Mouse (Mus musculus) liver, embryonic 14.5 days (tissue): Measurements from ENCODE around the gene Atp6v0a1. TPM values are rescaled to one million over a fixed set of nuclear protein-coding genes. Genes with fewer than 3 reads are reported as not detected.

Experiments
- ATAC-seq: fragments of 200-750 bp; cut with Nextera tagmentation; 2 replicates; pipeline ENCODE4 v1.8.0; 2017; ENCODE audit warnings: moderate number of reproducible peaks, mild to moderate bottlenecking, moderate library complexity; ENCODE audit not compliant: insufficient read depth
- DNase-seq, 3 experiments: peaks; one replicate each; pipeline ENCODE4 v3.0.0-alpha.2; 2012 to 2013; ENCODE audit warnings: low read depth in 3 of 3, low spot score in 3 of 3
- H3K27ac ChIP-seq: fragments of 300-500 bp; sonication (generic); 2 replicates; pipeline ENCODE4 v1.5.1; 2014; ENCODE audit warnings: moderate library complexity, mild to moderate bottlenecking, control low read depth, inconsistent platforms
- H3K27me3 ChIP-seq: fragments of 300-500 bp; sonication (generic); 2 replicates; pipeline ENCODE4 v1.6.1; 2014; ENCODE audit warnings: mild to moderate bottlenecking, low read length, moderate library complexity; ENCODE audit not compliant: control insufficient read depth, insufficient read depth
- H3K36me3 ChIP-seq: fragments of 300-500 bp; sonication (generic); replicated peaks from 2 replicates; pipeline ENCODE4 v1.6.1; 2014; ENCODE audit warnings: low read depth; ENCODE audit not compliant: control insufficient read depth, insufficient read depth
- H3K4me1 ChIP-seq, 2 experiments: fragments of 200-500 bp in 1 of 2; fragments of 300-500 bp in 1 of 2; sonication (generic) in 1 of 2; replicated peaks; 2 replicates each; pipeline ENCODE4 v1.6.1; 2012 to 2014; ENCODE audit warnings: antibody characterized with exemption in 1 of 2, inconsistent platforms in 1 of 2, low read length in 1 of 2; ENCODE audit not compliant: control insufficient read depth in 2 of 2, insufficient read depth in 2 of 2
- H3K4me2 ChIP-seq: fragments of 300-500 bp; sonication (generic); 2 replicates; pipeline ENCODE4 v1.6.1; 2014; ENCODE audit warnings: low read depth, mild to moderate bottlenecking, control low read depth, moderate library complexity
- H3K4me3 ChIP-seq, 2 experiments: fragments of 200-500 bp in 1 of 2; fragments of 300-500 bp in 1 of 2; sonication (generic) in 1 of 2; 2 replicates each; pipeline ENCODE4 v1.5.1; 2012 to 2014; ENCODE audit warnings: low read depth in 2 of 2, low read length in 2 of 2, mild to moderate bottlenecking in 2 of 2, control low read depth in 1 of 2, inconsistent platforms in 1 of 2, moderate library complexity in 1 of 2; ENCODE audit not compliant: insufficient read depth in 1 of 2
- H3K9ac ChIP-seq: fragments of 300-500 bp; sonication (generic); replicated peaks from 2 replicates; pipeline ENCODE4 v1.6.1; 2014; ENCODE audit warnings: mild to moderate bottlenecking, control low read depth, moderate library complexity
- H3K9me3 ChIP-seq: fragments of 300-500 bp; sonication (generic); 2 replicates; pipeline ENCODE4 v1.6.1; 2016; ENCODE audit warnings: low read length, mixed read lengths; ENCODE audit not compliant: control insufficient read depth
- CTCF ChIP-seq: IDR thresholded peaks from 2 replicates; pipeline ENCODE4 v1.5.1; 2016; ENCODE audit warnings: antibody characterized with exemption, low read depth, control low read depth
- EP300 ChIP-seq: IDR thresholded peaks from 2 replicates; pipeline ENCODE4 v1.6.1; 2016; ENCODE audit warnings: antibody characterized with exemption, low read depth
- WGBS: fragments of 180-500 bp; shearing (Covaris S2); extraction: QIAGEN DNeasy Blood & Tissue Kit; methylation state at CpG from one replicate; pipeline ENCODE4 v1.1.7; 2014; ENCODE audit not compliant: insufficient replicate concordance; 5-methylcytosine and 5-hydroxymethylcytosine counted together
- polyA plus RNA-seq, 2 experiments: library from polyadenylated mRNA; depleted of rRNA in 1 of 2; stranded (reverse) in 1 of 2; unstranded in 1 of 2; fragments of >200 nt; fragmentation: Nextera tagmentation in 1 of 2; extraction: Ambion mirVana in 1 of 2; gene quantifications; 2 replicates each; pipeline versions ENCODE4 v1.2.1 to v1.2.3; 2012 to 2014

Atp6v0a1 gene
- polyA plus RNA-seq, 2 experiments = 29.5 to 37.8 TPM

GRCm38 (mm10) chr11:101037795-101038194 is 28.5 kb downstream of the Atp6v0a1 start:
- no peak for ATAC-seq
- H3K36me3 ChIP-seq = peaks cover 92% of the 10 kb centered on the region
- 89% methylated on average over 10 of the region's 10 CpGs for WGBS
- no peaks in the 10 kb centered on the region for H3K27me3 ChIP-seq
- no peak for DNase-seq
- H3K4me1 ChIP-seq = no peaks in the 10 kb centered on the region
- H3K9me3 ChIP-seq = no peaks in the 10 kb centered on the region
- no peak overlapping the region for H3K9ac ChIP-seq
- no peak overlapping the region for H3K4me3 ChIP-seq
- no peak overlapping the region for H3K4me2 ChIP-seq
- H3K27ac ChIP-seq = no peak overlapping the region
- no peak for TF ChIP-seq EP300
- no peak for TF ChIP-seq CTCF

GRCm38 (mm10) chr11:101045826-101046225 is 36.6 kb downstream of the Atp6v0a1 start:
- Histone ChIP-seq H3K36me3 (peaks cover 97% of the 10 kb centered on the region), H3K4me1 (peaks cover 0 to 6% of the 10 kb centered on the region in 2 experiments; a peak in 2 of 4 replicates), H3K4me3 (no peak overlapping the region), H3K27ac (no peak overlapping the region), H3K4me2 (no peak overlapping the region), H3K9ac (no peak overlapping the region), H3K9me3 (no peaks in the 10 kb centered on the region), H3K27me3 (no peaks in the 10 kb centered on the region)
- no peak for TF ChIP-seq EP300
- no peak for TF ChIP-seq CTCF
- DNase-seq (no peak), ATAC-seq (no peak)
- 85% methylated on average over 4 of the region's 4 CpGs for WGBS

DNA sequence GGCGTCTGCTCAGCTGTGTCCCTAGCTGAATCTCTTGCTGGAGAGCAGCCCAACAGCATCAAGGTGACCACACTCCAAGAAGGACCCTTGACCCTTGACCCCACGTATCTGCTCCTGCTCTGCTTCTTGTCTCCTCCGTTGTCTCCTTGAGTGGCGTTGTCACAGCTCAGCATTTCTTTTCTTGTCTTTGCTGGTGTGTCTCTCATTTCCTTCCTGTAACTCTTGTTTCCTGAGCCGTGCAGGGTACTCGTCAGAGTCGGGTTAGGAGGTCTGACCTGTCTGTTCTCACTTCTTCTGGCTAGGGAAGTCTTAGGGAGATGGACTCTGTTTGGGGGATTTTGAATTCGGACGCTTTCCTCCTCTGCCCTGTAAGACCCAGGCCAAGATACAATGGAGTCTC is 37.2 kb downstream of the Atp6v0a1 start:
- ATAC-seq = no peak
- DNase-seq = no peak
- no peak for TF ChIP-seq EP300
- no peak for TF ChIP-seq CTCF
- no peak overlapping the region for H3K27ac ChIP-seq
- H3K4me2 ChIP-seq = no peak overlapping the region
- no peak overlapping the region for H3K9ac ChIP-seq
- WGBS = 37% methylated on average over 9 of the region's 9 CpGs
- H3K9me3 ChIP-seq = no peaks in the 10 kb centered on the region
- peaks cover 0 to 6% of the 10 kb centered on the region in 2 experiments; a peak in 2 of 4 replicates for H3K4me1 ChIP-seq
- H3K27me3 ChIP-seq = no peaks in the 10 kb centered on the region
- H3K4me3 ChIP-seq = no peak overlapping the region
- peaks cover 94% of the 10 kb centered on the region for H3K36me3 ChIP-seq

GRCm38 (mm10) chr11:101047502-101047901 is 38.2 kb downstream of the Atp6v0a1 start:
- no peak for DNase-seq
- H3K9ac ChIP-seq = no peak overlapping the region
- H3K4me3 ChIP-seq = no peak overlapping the region
- H3K27ac ChIP-seq = no peak overlapping the region
- 61% methylated on average over 3 of the region's 3 CpGs for WGBS
- H3K36me3 ChIP-seq = peaks cover 93% of the 10 kb centered on the region
- ATAC-seq = no peak
- TF ChIP-seq EP300 (no peak), CTCF (no peak)
- H3K4me2 ChIP-seq = no peak overlapping the region
- H3K27me3 ChIP-seq = no peaks in the 10 kb centered on the region
- peaks cover 0 to 6% of the 10 kb centered on the region in 2 experiments; a peak in 2 of 4 replicates for H3K4me1 ChIP-seq
- H3K9me3 ChIP-seq = no peaks in the 10 kb centered on the region

DNA sequence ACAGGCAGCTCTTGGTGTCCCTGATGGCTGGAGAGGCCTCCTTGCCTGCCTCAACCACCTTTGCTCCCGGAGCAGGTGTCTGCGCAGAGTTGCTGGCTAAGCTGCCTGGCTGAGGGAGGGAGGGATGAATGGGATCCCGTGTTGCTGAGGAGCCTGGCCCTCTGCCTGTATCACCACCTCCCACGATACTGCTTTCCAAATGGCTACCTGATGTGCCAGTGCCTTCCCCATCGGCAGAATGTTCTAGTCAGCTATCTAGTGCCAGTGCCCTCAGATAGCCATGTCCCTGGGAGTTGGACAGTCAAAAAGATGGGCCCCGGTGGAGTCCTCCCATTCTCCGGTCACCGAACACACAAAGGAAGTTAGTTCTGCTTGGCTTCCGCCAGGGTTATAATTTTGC is 41.1 kb downstream of the Atp6v0a1 start:
- Histone ChIP-seq H3K9ac (no peak overlapping the region), H3K4me2 (no peak overlapping the region), H3K9me3 (no peaks in the 10 kb centered on the region), H3K27ac (no peak overlapping the region), H3K4me3 (no peak overlapping the region), H3K27me3 (no peaks in the 10 kb centered on the region), H3K36me3 (peaks cover 83% of the 10 kb centered on the region), H3K4me1 (peaks cover 0 to 6% of the 10 kb centered on the region in 2 experiments; a peak in 2 of 4 replicates)
- no peak for DNase-seq
- TF ChIP-seq EP300 = no peak
- TF ChIP-seq CTCF = no peak
- 91% methylated on average over 9 of the region's 9 CpGs for WGBS
- no peak for ATAC-seq
